Mouse (Mus musculus): ENCODE data around the gene Oas1a. TPM values are rescaled to one million over a fixed set of nuclear protein-coding genes. Genes with fewer than 3 reads are reported as not detected.
"Not testable (repeated sequence)": the region's sequence is repeated elsewhere in the genome, so short reads cannot be mapped to it uniquely, and the experiment has no call there.

Oas1a gene
- total and polyA plus RNA-seq, 3 experiments: 1.1 to 2.6 (median 1.7) TPM

DNA sequence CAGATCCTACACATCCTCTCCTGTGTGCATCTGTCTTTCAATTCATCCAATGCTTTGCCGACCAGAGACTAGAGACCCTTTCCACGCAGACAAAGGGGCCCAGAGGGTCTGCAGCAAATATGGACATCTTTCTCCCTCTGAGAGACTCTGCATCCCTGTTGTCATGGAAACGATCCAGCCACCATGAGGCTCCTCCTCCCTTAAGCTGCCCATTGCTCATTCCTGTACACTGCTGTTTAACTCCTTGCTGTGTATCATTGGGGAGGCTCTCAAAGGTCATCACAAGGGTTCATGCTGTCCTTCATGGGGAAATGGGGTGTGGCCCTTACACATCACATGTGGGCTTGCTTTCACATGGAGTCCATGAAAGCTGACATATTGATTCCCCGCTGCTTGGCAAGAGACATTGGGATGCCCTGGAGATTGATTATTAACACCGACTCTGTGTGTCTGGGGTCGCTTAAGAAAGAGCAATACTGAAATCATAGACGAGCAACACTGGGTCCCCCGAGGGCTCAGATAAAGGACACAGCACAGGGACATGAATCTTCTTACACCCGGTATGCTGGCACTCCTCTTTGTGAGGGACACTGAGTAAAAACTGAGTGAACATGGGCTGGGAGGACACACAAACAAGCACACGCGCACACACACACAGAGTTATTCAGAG, 12.0 kb downstream of the Oas1a start:
- peaks cover 8% of the 10 kb centered on the region for H3K9me3 ChIP-seq (replicated peaks; ENCODE audit: low read length)
- H3K27ac ChIP-seq (ENCODE audit: insufficient read depth, low read depth): no peak overlapping the region
- H3K4me2 ChIP-seq (ENCODE audit: insufficient read depth, low read depth, poor library complexity, severe bottlenecking): no peak overlapping the region
- H3K9ac ChIP-seq (ENCODE audit: insufficient read depth, low read depth): no peak overlapping the region
- no peaks in the 10 kb centered on the region for H3K36me3 ChIP-seq (replicated peaks in 1 of 2; ENCODE audit: control insufficient read depth in 1 of 2, insufficient read depth in 1 of 2, low read length in 1 of 2)
- H3K79me2 ChIP-seq (replicated peaks; ENCODE audit: control insufficient read depth, extremely low read depth, insufficient read depth, poor library complexity, severe bottlenecking): no peaks in the 10 kb centered on the region
- TF ChIP-seq MAZ (IDR thresholded peaks at IDR 0.05; ENCODE audit: low read depth, low read length): no peak
- TF ChIP-seq EP300 (IDR thresholded peaks at IDR 0.05; ENCODE audit: low read length): no peak
- TF ChIP-seq USF2 (conservative IDR thresholded peaks at IDR 0.05; ENCODE audit: low read depth, low read length): no peak
- TF ChIP-seq IRF4 (IDR thresholded peaks at IDR 0.05; ENCODE audit: low read depth, low read length): no peak
- TF ChIP-seq ZNF384 (IDR thresholded peaks at IDR 0.05; ENCODE audit: low read depth, low read length): no peak
- no peak for TF ChIP-seq UBTF (IDR thresholded peaks at IDR 0.05; ENCODE audit: low read depth, low read length)
- no peak for TF ChIP-seq MAX (IDR thresholded peaks at IDR 0.05; ENCODE audit: low read length)
- TF ChIP-seq NELFE (IDR thresholded peaks at IDR 0.05; ENCODE audit: low read depth, low read length): no peak
- no peak for TF ChIP-seq HCFC1 (IDR thresholded peaks at IDR 0.05; ENCODE audit: low read depth, low read length)
- TF ChIP-seq CHD2 (IDR thresholded peaks at IDR 0.05; ENCODE audit: low read length): no peak
- TF ChIP-seq E2F4 (IDR thresholded peaks at IDR 0.05; ENCODE audit: insufficient replicate concordance, low read depth, low read length): no peak
- TF ChIP-seq ZMIZ1 (IDR thresholded peaks at IDR 0.05; ENCODE audit: low read depth, low read length): no peak
- TF ChIP-seq RCOR1 (conservative IDR thresholded peaks at IDR 0.05; ENCODE audit: low read depth, low read length): no peak
- TF ChIP-seq ZKSCAN1 (IDR thresholded peaks at IDR 0.05; ENCODE audit: borderline replicate concordance, low read depth, low read length): no peak
- no peak for TF ChIP-seq ZC3H11A (IDR thresholded peaks at IDR 0.05; ENCODE audit: low read depth, low read length)
- TF ChIP-seq NRF1 (IDR thresholded peaks at IDR 0.05; ENCODE audit: low read depth, low read length): no peak
- TF ChIP-seq GABPA (IDR thresholded peaks at IDR 0.05; ENCODE audit: insufficient replicate concordance, low read depth, low read length): no peak
- no peak for TF ChIP-seq JUN (IDR thresholded peaks at IDR 0.05; ENCODE audit: insufficient read depth, low read depth, low read length)
- TF ChIP-seq MXI1 (IDR thresholded peaks at IDR 0.05; ENCODE audit: low read depth, low read length): no peak
- H3K4me1 ChIP-seq (ENCODE audit: control insufficient read depth in 1 of 2, insufficient read depth in 2 of 2): no peaks in the 10 kb centered on the region
- dilution Hi-C loops (cut with MboI; ENCODE audit: extremely low pct_ligation_motif_present, extremely low pct_unique_long_range_greater_than_20kb, low sequenced_read_pairs) (no loop called here), in situ Hi-C loops (cut with MboI; ENCODE audit: low pct_ligation_motif_present, low pct_unique_long_range_greater_than_20kb, low sequenced_read_pairs) (no loop called here)
- H3K27me3 ChIP-seq (replicated peaks): peaks cover 6% of the 10 kb centered on the region
- DNase-seq (ENCODE audit: extremely low read depth): no peak
- no peak overlapping the region for H3K4me3 ChIP-seq (replicated peaks in 1 of 3; ENCODE audit: low read depth in 2 of 3, low read length in 2 of 3, poor library complexity in 1 of 3)

DNA sequence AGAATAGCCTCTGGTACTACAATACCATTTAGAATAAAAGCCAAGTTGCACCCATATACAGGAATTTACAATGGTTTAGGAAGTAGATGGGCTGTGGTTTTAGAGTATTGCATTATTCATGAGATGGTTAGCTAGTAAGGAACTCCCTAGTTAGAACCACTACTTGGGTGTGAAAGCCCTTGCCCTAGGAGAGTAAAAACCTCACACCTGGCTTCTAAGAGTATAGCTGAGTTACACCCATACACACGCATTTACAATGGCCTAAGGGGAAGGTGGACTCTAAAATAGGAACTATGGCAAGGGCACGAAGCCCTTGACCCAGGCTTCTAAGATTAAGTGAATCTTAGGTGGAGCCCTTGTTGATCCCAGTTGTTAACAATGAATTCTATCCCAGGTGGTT, 12.6 kb downstream of the Oas1a start:
- dilution Hi-C loops (cut with MboI; ENCODE audit: extremely low pct_ligation_motif_present, extremely low pct_unique_long_range_greater_than_20kb, low sequenced_read_pairs); H3K27ac ChIP-seq (ENCODE audit: insufficient read depth, low read depth); H3K9me3 ChIP-seq (replicated peaks; ENCODE audit: low read length); H3K27me3 ChIP-seq (replicated peaks); in situ Hi-C loops (cut with MboI; ENCODE audit: low pct_ligation_motif_present, low pct_unique_long_range_greater_than_20kb, low sequenced_read_pairs); H3K79me2 ChIP-seq (replicated peaks; ENCODE audit: control insufficient read depth, extremely low read depth, insufficient read depth, poor library complexity, severe bottlenecking); DNase-seq (ENCODE audit: extremely low read depth); H3K9ac ChIP-seq (ENCODE audit: insufficient read depth, low read depth); H3K36me3 ChIP-seq (replicated peaks in 1 of 2; ENCODE audit: control insufficient read depth in 1 of 2, insufficient read depth in 1 of 2, low read length in 1 of 2); H3K4me1 ChIP-seq (ENCODE audit: control insufficient read depth in 1 of 2, insufficient read depth in 2 of 2); H3K4me3 ChIP-seq (replicated peaks in 1 of 3; ENCODE audit: low read depth in 2 of 3, low read length in 2 of 3, poor library complexity in 1 of 3); H3K4me2 ChIP-seq (ENCODE audit: insufficient read depth, low read depth, poor library complexity, severe bottlenecking): not testable (repeated sequence)

DNA sequence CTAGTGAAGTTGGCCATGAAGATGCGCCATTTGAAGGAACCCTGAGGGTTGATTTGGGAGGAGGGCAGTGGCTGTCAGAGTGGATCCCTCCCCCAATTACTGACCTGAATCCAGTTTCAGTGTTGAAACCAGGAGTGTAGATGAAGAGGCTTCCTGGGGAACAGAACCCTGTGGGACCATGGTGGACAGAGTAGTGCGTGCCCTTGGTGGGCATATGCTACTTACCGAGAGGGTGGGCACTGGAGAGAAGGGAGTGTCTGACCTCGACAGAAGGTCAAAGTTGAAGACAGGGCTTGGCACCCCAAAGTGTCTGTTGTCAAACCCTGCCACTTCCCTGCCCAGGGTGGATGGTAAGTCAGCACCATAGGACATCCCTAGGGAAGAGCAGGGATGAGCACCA, 13.5 kb downstream of the Oas1a start:
- H3K9ac ChIP-seq (ENCODE audit: insufficient read depth, low read depth); H3K27ac ChIP-seq (ENCODE audit: insufficient read depth, low read depth); in situ Hi-C loops (cut with MboI; ENCODE audit: low pct_ligation_motif_present, low pct_unique_long_range_greater_than_20kb, low sequenced_read_pairs); H3K4me2 ChIP-seq (ENCODE audit: insufficient read depth, low read depth, poor library complexity, severe bottlenecking); H3K9me3 ChIP-seq (replicated peaks; ENCODE audit: low read length); H3K27me3 ChIP-seq (replicated peaks); H3K4me1 ChIP-seq (ENCODE audit: control insufficient read depth in 1 of 2, insufficient read depth in 2 of 2); DNase-seq (ENCODE audit: extremely low read depth); dilution Hi-C loops (cut with MboI; ENCODE audit: extremely low pct_ligation_motif_present, extremely low pct_unique_long_range_greater_than_20kb, low sequenced_read_pairs); H3K79me2 ChIP-seq (replicated peaks; ENCODE audit: control insufficient read depth, extremely low read depth, insufficient read depth, poor library complexity, severe bottlenecking); H3K36me3 ChIP-seq (replicated peaks in 1 of 2; ENCODE audit: control insufficient read depth in 1 of 2, insufficient read depth in 1 of 2, low read length in 1 of 2); H3K4me3 ChIP-seq (replicated peaks in 1 of 3; ENCODE audit: low read depth in 2 of 3, low read length in 2 of 3, poor library complexity in 1 of 3): not testable (repeated sequence)
